Mouse (Mus musculus): ENCODE measurements around the gene Hexim1.

GRCm38 (mm10) chr11:103140763-103141100 lies 24.7 kb downstream of the Hexim1 start:
- no peak for TF ChIP-seq CTCF (conservative IDR thresholded peaks at IDR 0.05; ENCODE audit: insufficient read depth, insufficient read length, low read depth, low read length)
- no peak for TF ChIP-seq POLR2A (IDR thresholded peaks at IDR 0.05; ENCODE audit: low read depth, low read length)
